Mouse (Mus musculus): Measurements from ENCODE around the gene Rnf149. TPM values are rescaled to one million over a fixed set of nuclear protein-coding genes. Genes with fewer than 3 reads are reported as not detected.

Rnf149 gene
- polyA plus RNA-seq, 1 experiment from 2014 or later = 21.0 TPM

GRCm38 (mm10) chr1:39568079-39568478 lies 9.1 kb downstream of the Rnf149 start:
- Histone ChIP-seq H3K27ac (no peak overlapping the region), H3K4me3 (no peak overlapping the region), H3K4me1 (replicated peaks) (peaks cover 8% of the 10 kb centered on the region; the same call in 1 of the 2 replicates), H3K36me3 (peaks cover 30% of the 10 kb centered on the region), H3K9me3 (no peaks in the 10 kb centered on the region), H3K27me3 (ENCODE audit: insufficient read depth, poor library complexity, severe bottlenecking) (no peaks in the 10 kb centered on the region)
- no peak for DNase-seq (ENCODE audit: low spot score)

- Histone ChIP-seq H3K27ac (no peak overlapping the region), H3K9me3 (no peaks in the 10 kb centered on the region), H3K4me3 (no peak overlapping the region), H3K4me1 (replicated peaks) (peaks cover 4% of the 10 kb centered on the region; the same call in 1 of the 2 replicates), H3K27me3 (ENCODE audit: insufficient read depth, poor library complexity, severe bottlenecking) (no peaks in the 10 kb centered on the region), H3K36me3 (peaks cover 45% of the 10 kb centered on the region)
- peak; percentile 8 for DNase-seq (ENCODE audit: low spot score)
- 61% methylated on average over 3 of the region's 3 CpGs for WGBS
Measured at GRCm38 (mm10) chr1:39564603-39565002, 12.6 kb downstream of the Rnf149 start.

GRCm38 (mm10) chr1:39563161-39563560 lies 14.0 kb downstream of the Rnf149 start:
- Histone ChIP-seq H3K4me3 (no peak overlapping the region), H3K36me3 (peaks cover 52% of the 10 kb centered on the region), H3K27ac (no peak overlapping the region), H3K27me3 (ENCODE audit: insufficient read depth, poor library complexity, severe bottlenecking) (no peaks in the 10 kb centered on the region), H3K4me1 (replicated peaks) (peaks cover 4% of the 10 kb centered on the region; the same call in 1 of the 2 replicates), H3K9me3 (no peaks in the 10 kb centered on the region)
- WGBS = 92% methylated on average over 7 of the region's 7 CpGs
- DNase-seq (ENCODE audit: low spot score) = no peak

GRCm38 (mm10) chr1:39561920-39562319 lies 15.3 kb downstream of the Rnf149 start:
- 72% methylated on average over 1 of the region's 1 CpGs for whole genome bisulfite sequencing
- no peak for DNase-seq (ENCODE audit: low spot score)
- Histone ChIP-seq H3K4me3 (no peak overlapping the region), H3K4me1 (replicated peaks) (peaks cover 4% of the 10 kb centered on the region; the same call in 1 of the 2 replicates), H3K9me3 (no peaks in the 10 kb centered on the region), H3K36me3 (peaks cover 58% of the 10 kb centered on the region), H3K27me3 (ENCODE audit: insufficient read depth, poor library complexity, severe bottlenecking) (no peaks in the 10 kb centered on the region), H3K27ac (no peak overlapping the region)

- peaks cover 14% of the 10 kb centered on the region for H3K4me1 ChIP-seq (replicated peaks)
- no peak overlapping the region for H3K4me3 ChIP-seq
- H3K27ac ChIP-seq = no peak overlapping the region
- no peak for DNase-seq (ENCODE audit: low spot score)
- H3K36me3 ChIP-seq = peaks cover 81% of the 10 kb centered on the region
- no peaks in the 10 kb centered on the region for H3K27me3 ChIP-seq (ENCODE audit: insufficient read depth, poor library complexity, severe bottlenecking)
- WGBS = over 99% methylated on average over 2 of the region's 2 CpGs
- no peaks in the 10 kb centered on the region for H3K9me3 ChIP-seq
Measured at GRCm38 (mm10) chr1:39559009-39559408, 18.2 kb downstream of the Rnf149 start.

GRCm38 (mm10) chr1:39555556-39556415 lies 21.4 kb downstream of the Rnf149 start:
- 39% methylated on average over 9 of the region's 9 CpGs for WGBS
- no peak for DNase-seq (ENCODE audit: low spot score)
- Histone ChIP-seq H3K27ac (peak overlapping the region; percentile 68), H3K36me3 (peaks cover 84% of the 10 kb centered on the region), H3K27me3 (ENCODE audit: insufficient read depth, poor library complexity, severe bottlenecking) (no peaks in the 10 kb centered on the region), H3K4me1 (replicated peaks) (peaks cover 14% of the 10 kb centered on the region), H3K4me3 (no peak overlapping the region), H3K9me3 (no peaks in the 10 kb centered on the region)

GRCm38 (mm10) chr1:39549831-39550230 lies 27.4 kb downstream of the Rnf149 start:
- Histone ChIP-seq H3K4me3 (no peak overlapping the region), H3K27ac (no peak overlapping the region), H3K9me3 (no peaks in the 10 kb centered on the region), H3K36me3 (peaks cover 87% of the 10 kb centered on the region), H3K27me3 (ENCODE audit: insufficient read depth, poor library complexity, severe bottlenecking) (no peaks in the 10 kb centered on the region), H3K4me1 (replicated peaks) (no peaks in the 10 kb centered on the region)
- DNase-seq (ENCODE audit: low spot score) = no peak
- WGBS = 90% methylated on average over 2 of the region's 2 CpGs

- no peaks in the 10 kb centered on the region for H3K4me1 ChIP-seq (replicated peaks)
- H3K27ac ChIP-seq = no peak overlapping the region
- H3K36me3 ChIP-seq = peaks cover 89% of the 10 kb centered on the region
- DNase-seq (ENCODE audit: low spot score) = no peak
- H3K4me3 ChIP-seq = no peak overlapping the region
- H3K27me3 ChIP-seq (ENCODE audit: insufficient read depth, poor library complexity, severe bottlenecking) = no peaks in the 10 kb centered on the region
- WGBS = 79% methylated on average over 2 of the region's 2 CpGs
- no peaks in the 10 kb centered on the region for H3K9me3 ChIP-seq
Measured at GRCm38 (mm10) chr1:39547238-39547637, 30.0 kb downstream of the Rnf149 start.

- H3K27ac ChIP-seq = no peak overlapping the region
- H3K27me3 ChIP-seq (ENCODE audit: insufficient read depth, poor library complexity, severe bottlenecking) = no peaks in the 10 kb centered on the region
- H3K36me3 ChIP-seq = peaks cover 91% of the 10 kb centered on the region
- H3K9me3 ChIP-seq = no peaks in the 10 kb centered on the region
- WGBS = 90% methylated on average over 6 of the region's 6 CpGs
- no peak overlapping the region for H3K4me3 ChIP-seq
- H3K4me1 ChIP-seq (replicated peaks) = no peaks in the 10 kb centered on the region
- no peak for DNase-seq (ENCODE audit: low spot score)
Measured at GRCm38 (mm10) chr1:39546160-39546866, 30.9 kb downstream of the Rnf149 start.

GRCm38 (mm10) chr1:39545589-39545988 lies 31.6 kb downstream of the Rnf149 start:
- WGBS = 93% methylated on average over 7 of the region's 7 CpGs
- Histone ChIP-seq H3K4me1 (replicated peaks) (no peaks in the 10 kb centered on the region), H3K27me3 (ENCODE audit: insufficient read depth, poor library complexity, severe bottlenecking) (no peaks in the 10 kb centered on the region), H3K4me3 (no peak overlapping the region), H3K27ac (no peak overlapping the region), H3K9me3 (peaks cover 3% of the 10 kb centered on the region), H3K36me3 (peaks cover 94% of the 10 kb centered on the region)
- DNase-seq (ENCODE audit: low spot score) = no peak

GRCm38 (mm10) chr1:39540592-39540991 lies 36.6 kb downstream of the Rnf149 start:
- H3K27me3 ChIP-seq (ENCODE audit: insufficient read depth, poor library complexity, severe bottlenecking) = no peaks in the 10 kb centered on the region
- H3K36me3 ChIP-seq = peaks cover 81% of the 10 kb centered on the region
- DNase-seq (ENCODE audit: low spot score) = no peak
- peaks cover 18% of the 10 kb centered on the region for H3K4me1 ChIP-seq (replicated peaks)
- no peak overlapping the region for H3K4me3 ChIP-seq
- H3K27ac ChIP-seq = no peak overlapping the region
- peaks cover 13% of the 10 kb centered on the region for H3K9me3 ChIP-seq

GRCm38 (mm10) chr1:39537631-39538380 lies 39.4 kb downstream of the Rnf149 start:
- Histone ChIP-seq H3K27ac (no peak overlapping the region), H3K4me1 (replicated peaks) (peaks cover 32% of the 10 kb centered on the region), H3K36me3 (peaks cover 53% of the 10 kb centered on the region), H3K9me3 (peaks cover 13% of the 10 kb centered on the region), H3K4me3 (0 out of 2 replicates have a peak overlapping the region, but pooled peaks have one; percentile 11), H3K27me3 (ENCODE audit: insufficient read depth, poor library complexity, severe bottlenecking) (no peaks in the 10 kb centered on the region)
- no peak for DNase-seq (ENCODE audit: low spot score)
- WGBS = 89% methylated on average over 10 of the region's 10 CpGs

Data from hindbrain, embryonic 10.5 days (tissue).